Mouse (Mus musculus) embryo, embryonic 9.5 days (tissue): ENCODE measurements around the gene Zbtb41.

Source experiments
- DNase-seq: peaks from one replicate; pipeline ENCODE4 v3.0.0-alpha.2; 2017; ENCODE audit errors: extremely low spot score

The Zbtb41 gene

DNA sequence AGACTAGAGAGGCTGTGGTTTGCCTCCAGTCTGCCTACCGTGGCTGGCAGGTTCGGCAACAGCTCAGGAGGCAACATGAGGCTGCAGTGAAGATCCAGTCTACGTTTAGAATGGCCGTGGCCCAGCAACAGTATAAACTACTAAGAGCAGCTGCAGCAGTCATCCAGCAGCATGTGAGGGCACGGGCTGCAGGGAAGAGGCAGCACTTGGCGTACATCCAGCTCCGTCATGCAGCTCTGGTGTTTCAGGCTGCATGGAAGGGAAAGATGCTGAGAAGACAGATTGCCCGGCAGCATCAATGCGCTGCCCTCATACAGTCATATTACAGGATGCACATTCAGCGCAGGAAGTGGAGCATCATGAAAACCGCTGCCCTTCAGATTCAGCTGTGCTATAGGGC lies 56.8 kb downstream of the Zbtb41 start:
- DNase-seq = no peak

DNA sequence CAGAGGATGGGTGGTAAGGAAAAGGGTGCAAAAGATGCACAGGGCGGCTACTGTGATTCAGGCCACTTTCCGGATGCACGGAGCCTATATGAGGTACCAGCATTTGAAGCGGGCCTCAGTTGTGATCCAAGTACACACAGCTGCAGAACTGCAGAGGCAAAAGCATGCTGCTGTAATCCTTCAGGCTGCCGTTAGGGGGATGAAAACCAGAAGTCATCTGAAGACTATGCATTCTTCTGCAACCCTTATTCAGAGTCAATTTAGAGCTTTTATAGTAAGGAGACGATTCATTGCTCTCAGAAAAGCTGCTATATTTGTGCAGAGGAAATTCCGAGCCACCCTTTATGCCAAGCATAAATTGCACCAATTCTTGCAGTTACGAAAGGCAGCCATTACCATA lies 58.2 kb downstream of the Zbtb41 start:
- DNase-seq = no peak

DNA sequence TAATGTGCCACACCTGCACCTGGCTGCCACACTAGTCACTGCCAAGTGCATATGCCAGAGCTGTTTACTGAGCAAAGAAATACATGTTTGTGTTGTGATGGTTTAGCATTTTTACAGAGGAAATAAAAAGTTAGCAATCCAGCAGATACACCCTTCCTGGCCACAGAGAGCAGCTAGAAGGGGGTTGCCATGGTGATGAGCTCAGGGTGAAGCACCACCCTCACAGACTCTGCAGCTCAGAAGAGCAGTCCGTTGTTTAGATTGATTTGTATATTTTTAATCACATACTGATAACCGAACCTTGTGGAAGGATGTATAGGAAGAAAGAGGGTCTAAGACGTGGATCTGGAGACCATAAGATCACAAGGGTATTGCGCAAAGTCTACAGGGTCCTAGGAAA lies 59.1 kb downstream of the Zbtb41 start:
- DNase-seq = no peak

DNA sequence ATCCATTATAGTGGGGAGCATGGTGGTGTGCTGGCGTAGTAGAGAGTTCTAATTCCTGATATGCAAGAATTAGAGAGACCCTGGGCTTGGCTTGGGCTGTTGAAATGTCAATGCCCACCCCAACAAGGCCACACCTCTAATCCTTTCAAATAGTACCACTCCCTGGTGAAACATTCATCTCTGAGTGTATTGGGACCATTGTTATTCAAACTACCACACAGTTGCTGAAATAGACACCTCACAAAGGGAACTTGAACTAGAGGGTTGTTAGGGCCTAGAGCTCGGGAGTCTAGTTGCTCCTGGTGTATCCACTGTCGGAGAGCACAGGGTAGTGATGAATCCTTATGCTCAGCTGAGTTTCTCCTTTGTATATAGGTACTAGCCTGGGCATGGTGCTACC lies 72.5 kb downstream of the Zbtb41 start:
- DNase-seq = no peak

DNA sequence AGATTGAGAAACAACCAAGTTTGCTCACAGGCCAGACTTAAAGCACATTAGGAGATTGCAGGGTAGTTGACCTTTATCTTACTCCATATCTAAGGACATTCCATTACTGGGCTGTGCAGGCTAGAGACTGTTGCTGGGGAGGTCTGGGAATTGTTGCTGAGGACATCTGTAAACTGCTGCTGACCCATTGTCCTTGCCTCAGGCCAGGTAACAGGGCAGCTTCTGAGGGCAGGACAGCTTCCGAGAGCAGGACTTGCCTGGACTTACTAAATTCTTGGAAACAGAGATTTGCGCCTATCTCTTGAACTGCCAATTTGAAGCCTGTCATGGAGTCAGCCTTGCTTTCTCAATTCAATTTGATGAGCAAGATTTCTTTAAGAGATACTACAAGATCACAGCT lies 73.3 kb downstream of the Zbtb41 start:
- no peak for DNase-seq

DNA sequence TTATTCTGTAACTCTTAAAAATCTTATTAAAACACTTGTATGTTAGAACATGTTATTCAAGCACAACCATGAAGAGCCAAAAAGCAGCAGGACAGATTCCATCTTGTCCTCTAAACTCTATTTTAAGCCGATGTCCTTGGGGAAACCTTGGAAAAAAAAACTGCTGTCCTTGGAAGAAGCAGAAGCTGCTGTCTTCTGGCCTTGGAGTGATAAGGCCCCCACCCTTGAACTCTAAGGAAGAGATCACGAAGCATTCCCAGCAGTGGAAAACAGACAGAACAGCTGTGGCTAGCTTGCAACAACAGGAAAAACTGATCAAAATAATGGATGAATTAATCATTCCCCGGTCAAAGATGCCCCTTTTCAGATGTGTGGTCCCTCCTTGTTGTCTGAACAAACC lies 74.1 kb downstream of the Zbtb41 start:
- DNase-seq = no peak

DNA sequence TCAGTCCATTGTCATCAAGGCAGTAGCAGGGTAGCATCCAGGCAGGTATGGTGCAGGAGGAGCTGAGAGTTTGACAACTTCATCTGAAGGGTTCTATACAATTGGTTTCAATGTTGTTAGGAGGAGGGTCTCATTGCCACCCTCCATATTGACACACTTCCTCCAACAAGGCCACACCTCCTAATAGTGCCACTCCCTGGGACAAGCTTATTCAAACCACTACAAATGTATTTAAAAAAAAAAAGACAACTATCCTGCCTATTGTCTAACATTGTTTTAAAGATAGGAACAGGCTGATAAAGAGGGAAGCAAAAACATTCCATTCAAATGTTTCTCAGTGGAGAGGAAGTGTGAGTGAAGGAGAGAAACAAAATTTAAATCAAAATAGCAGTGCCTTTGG lies 77.7 kb downstream of the Zbtb41 start:
- DNase-seq = no peak

DNA sequence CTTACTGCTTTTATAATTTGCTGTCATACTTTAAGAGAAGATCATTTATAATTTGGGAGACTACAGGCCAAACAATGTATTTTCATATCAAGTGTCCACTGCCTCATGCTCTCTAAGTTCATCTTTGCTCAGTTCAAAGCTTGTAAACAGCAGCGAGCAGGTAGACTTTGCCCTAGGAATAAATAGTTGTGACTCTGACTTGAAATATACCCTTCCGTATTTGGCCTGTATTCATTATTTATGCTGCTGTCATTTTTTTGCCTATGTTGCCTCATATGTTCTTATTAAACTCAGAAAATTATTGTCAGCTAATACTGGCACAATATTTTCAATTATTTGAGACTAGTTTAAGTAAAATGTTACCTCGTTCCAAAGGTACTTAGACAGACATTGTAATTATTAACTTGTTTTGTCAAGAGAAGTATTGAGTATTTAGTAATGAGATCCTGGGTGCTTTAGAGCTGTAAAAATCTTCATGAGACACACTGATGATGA lies 79.2 kb downstream of the Zbtb41 start, which contains the start of gene F13b:
Gene F13b (plus strand): TSS at position 445 of the 495 bp plus-strand sequence.
- no peak for DNase-seq
